Mouse (Mus musculus): ENCODE measurements around the gene Sumo1.

GRCm38 (mm10) chr1:59540537-59541148, 130.0 kb downstream of the Sumo1 start:
- no peak for TF ChIP-seq CTCF (IDR thresholded peaks at IDR 0.05; ENCODE audit: control insufficient read depth, insufficient read depth, insufficient read length)
- no peak for TF ChIP-seq FOSL1 (IDR thresholded peaks at IDR 0.05; ENCODE audit: insufficient read depth, low read length, poor library complexity, severe bottlenecking)
- no peak for TF ChIP-seq USF1 (IDR thresholded peaks at IDR 0.05; ENCODE audit: low read depth)
- no peak for TF ChIP-seq MYOG (IDR thresholded peaks at IDR 0.05; ENCODE audit: control insufficient read depth, extremely low read depth, insufficient read length)
- no peak for TF ChIP-seq MYOD1 (IDR thresholded peaks at IDR 0.05; ENCODE audit: control insufficient read depth, insufficient read length, low read depth)
- TF ChIP-seq MAX (IDR thresholded peaks at IDR 0.05), result no peak
- no peak for TF ChIP-seq CEBPB (IDR thresholded peaks at IDR 0.05; ENCODE audit: low read depth)

All from C2C12 (cell line).